Mouse (Mus musculus) cerebellum, adult 2 months (tissue): ENCODE measurements around the gene C1ql4. TPM values are rescaled to one million over a fixed set of nuclear protein-coding genes. Genes with fewer than 3 reads are reported as not detected.
A peak's percentile ranks its signal among the peaks of the same experiment; 100 is the strongest.
"Not testable (repeated sequence)": the region's sequence is repeated elsewhere in the genome, so short reads cannot be mapped to it uniquely, and the experiment has no call there.

ENCODE experiments used
- DNase-seq, 2 experiments: peaks; one replicate each; pipeline ENCODE4 v3.0.0; 2021
- H3K27ac ChIP-seq: fragments of 200-500 bp; 2 replicates; pipeline ENCODE4 v1.5.1; 2012; ENCODE audit warnings: low read length, control low read depth, inconsistent platforms; ENCODE audit not compliant: insufficient read depth
- H3K27me3 ChIP-seq: fragments of 200-500 bp; 2 replicates; pipeline ENCODE4 v1.6.1; 2012; ENCODE audit warnings: inconsistent platforms, mild to moderate bottlenecking, low read length, moderate library complexity; ENCODE audit not compliant: control insufficient read depth, insufficient read depth
- H3K4me1 ChIP-seq: fragments of 200-500 bp; 2 replicates; pipeline ENCODE4 v1.6.1; 2011; ENCODE audit warnings: low read length; ENCODE audit not compliant: control insufficient read depth, insufficient read depth
- H3K4me3 ChIP-seq: fragments of 200-500 bp; replicated peaks from 2 replicates; pipeline ENCODE3; 2011; ENCODE audit warnings: mild to moderate bottlenecking, low read depth, low read length, control low read depth; ENCODE audit not compliant: insufficient read depth
- CTCF ChIP-seq: fragments of 200-500 bp; IDR thresholded peaks from 2 replicates; pipeline ENCODE4 v1.5.1; 2011; ENCODE audit warnings: low read depth, mild to moderate bottlenecking, control low read depth, low read length, moderate library complexity, borderline replicate concordance; ENCODE audit not compliant: insufficient read depth
- POLR2A ChIP-seq: fragments of 200-500 bp; IDR thresholded peaks from 2 replicates; pipeline ENCODE4 v1.6.1; 2011; ENCODE audit warnings: low read length, control low read depth, borderline replicate concordance; ENCODE audit not compliant: insufficient read depth
- WGBS: fragments of 180-500 bp; shearing (Covaris S2); methylation state at CpG from one replicate; pipeline ENCODE4 v1.1.7; 2018; 5-methylcytosine and 5-hydroxymethylcytosine counted together
- polyA plus RNA-seq: library from polyadenylated mRNA; depleted of rRNA; stranded (reverse); fragments of >200 nt; gene quantifications from 2 replicates; pipeline ENCODE4 v1.2.3, GENCODE M21; 2012

The C1ql4 gene
- polyA plus RNA-seq, 1 experiment, result 1.6 TPM

DNA sequence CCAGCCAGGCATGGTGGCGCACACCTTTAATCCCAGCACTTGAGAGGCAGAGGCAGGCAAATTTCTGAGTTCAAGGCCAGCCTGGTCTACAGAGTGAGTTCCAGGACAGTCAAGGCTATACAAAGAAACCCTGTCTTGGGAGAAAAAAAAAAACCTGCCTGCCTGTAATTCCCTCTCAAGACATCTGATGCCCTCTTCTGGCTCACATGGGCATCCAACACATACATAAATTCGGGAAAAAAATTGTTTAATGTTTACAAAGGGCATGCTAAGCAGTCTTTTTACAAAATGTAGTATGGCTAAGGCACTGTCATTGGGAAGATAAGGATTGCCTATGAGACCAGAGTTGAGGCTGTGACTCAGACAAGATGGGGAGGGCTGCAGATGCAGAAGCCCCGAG, 7.8 kb downstream of the C1ql4 start:
- WGBS, result 80% methylated on average over 3 of the region's 3 CpGs
- Histone ChIP-seq H3K27me3 (no peaks in the 10 kb centered on the region), H3K4me1 (no peaks in the 10 kb centered on the region), H3K4me3 (no peak overlapping the region), H3K27ac (no peak overlapping the region)
- no peak for TF ChIP-seq POLR2A
- TF ChIP-seq CTCF, result no peak
- DNase-seq, result no peak

DNA sequence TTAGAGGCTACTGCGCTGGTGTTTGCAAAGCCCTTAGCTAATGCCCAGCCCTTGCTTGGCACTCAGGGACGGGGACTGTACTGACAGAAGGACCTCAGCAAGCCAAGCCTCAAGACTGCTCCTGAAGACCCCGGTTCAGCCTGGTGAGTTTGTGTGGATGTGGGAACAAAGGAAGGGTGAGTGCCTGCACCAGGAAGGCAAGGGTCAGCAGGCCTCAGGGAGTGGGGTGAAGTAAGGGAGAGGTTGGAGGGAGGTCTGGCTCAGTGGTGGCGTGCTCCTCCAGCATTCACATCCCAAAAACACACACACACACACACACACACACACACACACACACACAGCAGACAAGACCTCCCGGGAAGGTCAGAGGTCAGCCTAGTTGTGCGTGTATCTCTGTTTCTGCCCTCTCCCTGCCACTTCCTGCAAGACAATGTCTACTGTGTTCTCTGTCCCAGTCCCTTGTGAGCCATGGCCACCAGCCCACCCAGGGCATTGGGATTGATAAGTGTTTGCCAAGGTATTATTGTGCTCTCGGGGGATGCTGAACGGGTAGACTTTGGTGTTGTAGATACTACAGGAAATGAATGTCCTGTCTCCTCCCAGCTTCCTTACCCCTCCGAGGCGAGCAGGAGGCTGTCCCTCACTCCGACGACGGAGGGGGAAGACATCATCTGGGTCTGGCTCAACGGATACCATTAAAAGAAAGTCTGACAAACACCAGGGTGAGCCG, 9.3 kb downstream of the C1ql4 start:
- no peak overlapping the region for H3K4me3 ChIP-seq
- DNase-seq, result no peak
- peaks cover 3% of the 10 kb centered on the region; the same call in 1 of the 2 replicates for H3K4me1 ChIP-seq
- TF ChIP-seq CTCF, result no peak
- no peak for TF ChIP-seq POLR2A
- H3K27ac ChIP-seq, result no peak overlapping the region
- H3K27me3 ChIP-seq, result no peaks in the 10 kb centered on the region
- 80% methylated on average over 15 of the region's 15 CpGs for WGBS

DNA sequence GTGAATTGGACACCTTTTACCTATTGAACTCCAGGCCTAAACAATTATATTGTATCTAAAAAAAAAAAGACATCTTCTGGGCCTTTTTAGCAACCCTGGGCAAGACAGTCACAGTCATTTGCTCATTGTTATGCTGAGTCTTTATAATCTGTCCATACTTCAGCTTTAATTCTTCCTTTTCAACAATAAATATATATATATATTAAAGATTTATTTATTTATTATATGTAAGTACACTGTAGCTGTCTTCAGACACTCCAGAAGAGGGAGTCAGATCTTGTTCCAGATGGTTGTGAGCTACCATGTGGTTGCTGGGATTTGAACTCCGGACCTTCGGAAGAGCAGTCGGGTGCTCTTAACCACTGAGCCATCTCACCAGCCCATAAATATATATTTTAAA, 11.6 kb downstream of the C1ql4 start:
- not testable (repeated sequence) for H3K4me1 ChIP-seq, H3K27me3 ChIP-seq, H3K4me3 ChIP-seq, H3K27ac ChIP-seq, DNase-seq
- 96% methylated on average over 3 of the region's 3 CpGs for WGBS

DNA sequence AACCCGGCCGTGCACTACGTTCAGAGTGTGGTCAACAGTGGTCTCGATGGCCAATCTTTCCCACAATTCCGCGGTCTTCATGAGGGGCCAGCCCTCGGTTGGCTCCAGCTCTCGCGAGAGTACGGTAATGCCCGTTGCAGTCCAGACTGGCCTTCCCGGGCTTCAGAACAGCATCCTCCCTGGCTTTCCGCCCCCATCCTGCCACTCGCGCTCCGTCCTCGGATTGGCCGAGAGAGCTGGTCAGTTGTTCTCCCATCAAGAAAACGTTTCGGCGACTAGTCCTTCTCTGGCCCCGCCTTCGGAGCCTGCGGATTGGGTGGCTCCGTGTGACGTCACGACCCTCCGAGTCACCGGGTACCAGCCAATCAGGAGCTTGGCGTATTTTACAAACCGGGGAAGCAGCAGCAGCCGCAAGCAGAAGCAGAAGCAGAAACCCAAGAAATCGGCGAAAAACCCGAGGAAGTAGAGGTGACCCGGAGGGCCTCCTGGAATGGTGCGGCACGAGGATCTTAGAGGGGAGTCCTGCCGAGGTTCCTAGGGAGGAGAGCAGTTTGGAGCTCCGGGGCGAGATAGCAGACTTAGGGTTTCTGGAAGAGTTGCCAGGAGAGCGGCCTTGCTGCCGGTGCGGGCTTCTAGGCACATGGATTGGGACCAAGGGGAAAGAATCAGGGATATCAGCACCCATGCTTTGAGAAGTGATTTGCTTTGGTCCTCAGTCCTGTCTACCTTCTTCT, 12.8 kb downstream of the C1ql4 start:
- H3K27me3 ChIP-seq, result no peaks in the 10 kb centered on the region
- WGBS, result under 1% methylated on average over 44 of the region's 44 CpGs
- peaks cover 3% of the 10 kb centered on the region; the same call in 1 of the 2 replicates for H3K4me1 ChIP-seq
- TF ChIP-seq CTCF (no peak), POLR2A (peak; percentile 57; the same call in 1 of the 2 replicates)
- peak; percentile 99 for DNase-seq
- H3K4me3 ChIP-seq, result peak overlapping the region; percentile 80
- H3K27ac ChIP-seq, result peak overlapping the region; percentile 87

DNA sequence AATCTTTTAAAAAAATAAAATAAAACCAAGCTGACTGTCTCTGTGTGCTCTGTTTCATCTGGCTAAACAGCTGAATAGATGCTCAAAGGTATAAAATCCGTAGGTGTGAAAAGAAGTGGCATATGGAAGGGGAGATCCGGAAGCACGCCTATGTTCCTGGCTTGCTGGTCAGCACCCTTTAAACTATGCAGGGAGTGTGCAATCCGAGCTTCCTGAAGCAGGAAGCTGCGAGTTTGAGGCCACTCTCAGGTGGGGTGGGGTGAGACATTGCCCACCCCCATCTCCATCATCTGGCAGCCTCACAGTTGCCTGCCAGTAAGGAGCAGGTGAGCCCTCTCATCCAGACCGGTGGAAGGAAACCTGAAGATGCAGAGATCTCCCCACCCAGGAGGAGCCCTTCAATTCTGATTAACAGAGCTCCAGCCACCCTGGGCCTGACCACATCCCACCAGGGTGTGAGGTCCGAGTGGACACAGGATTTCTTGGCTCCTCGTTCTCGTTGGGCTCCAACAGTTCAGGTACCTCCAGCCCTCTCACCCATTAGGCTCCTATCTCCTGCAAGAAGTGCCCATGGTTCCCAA, 13.5 kb downstream of the C1ql4 start, which contains the start of gene Troap:
Gene Troap (plus strand): TSS at position 557 of the 581 bp plus-strand sequence.
- TF ChIP-seq CTCF, result no peak
- TF ChIP-seq POLR2A, result no peak
- 25% methylated on average over 9 of the region's 9 CpGs for WGBS
- no peaks in the 10 kb centered on the region for H3K27me3 ChIP-seq
- H3K4me1 ChIP-seq, result peaks cover 3% of the 10 kb centered on the region; the same call in 1 of the 2 replicates
- H3K4me3 ChIP-seq, result peak within 1 kb of the TSS; percentile 80
- peak within 1 kb of the TSS; percentile 87 for H3K27ac ChIP-seq
- no peak for DNase-seq

DNA sequence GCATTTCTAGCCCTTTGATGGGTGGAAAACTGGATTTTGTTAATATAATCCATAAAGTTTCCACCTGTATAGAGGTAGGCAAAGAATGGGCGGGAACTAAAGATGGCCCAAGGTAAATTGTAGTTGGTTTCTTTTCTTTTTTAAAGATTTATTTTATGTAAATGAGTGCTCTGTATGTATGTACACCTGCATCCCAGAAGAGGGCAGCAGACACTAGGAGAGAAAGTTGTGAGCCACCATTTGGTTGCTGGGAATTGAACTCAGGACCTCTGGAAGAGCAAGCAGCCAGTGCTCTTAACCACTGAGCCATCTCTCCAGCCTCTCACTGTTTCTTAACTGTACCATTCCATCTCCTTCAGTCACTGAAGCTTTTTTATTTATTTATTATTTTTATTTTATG, 15.6 kb downstream of the C1ql4 start:
- Histone ChIP-seq H3K27ac (no peak overlapping the region), H3K4me3 (no peak overlapping the region), H3K27me3 (no peaks in the 10 kb centered on the region), H3K4me1 (peaks cover 3% of the 10 kb centered on the region; the same call in 1 of the 2 replicates)
- TF ChIP-seq POLR2A, result no peak
- no peak for TF ChIP-seq CTCF
- 88% methylated on average over 1 of the region's 1 CpGs for whole genome bisulfite sequencing
- no peak for DNase-seq

DNA sequence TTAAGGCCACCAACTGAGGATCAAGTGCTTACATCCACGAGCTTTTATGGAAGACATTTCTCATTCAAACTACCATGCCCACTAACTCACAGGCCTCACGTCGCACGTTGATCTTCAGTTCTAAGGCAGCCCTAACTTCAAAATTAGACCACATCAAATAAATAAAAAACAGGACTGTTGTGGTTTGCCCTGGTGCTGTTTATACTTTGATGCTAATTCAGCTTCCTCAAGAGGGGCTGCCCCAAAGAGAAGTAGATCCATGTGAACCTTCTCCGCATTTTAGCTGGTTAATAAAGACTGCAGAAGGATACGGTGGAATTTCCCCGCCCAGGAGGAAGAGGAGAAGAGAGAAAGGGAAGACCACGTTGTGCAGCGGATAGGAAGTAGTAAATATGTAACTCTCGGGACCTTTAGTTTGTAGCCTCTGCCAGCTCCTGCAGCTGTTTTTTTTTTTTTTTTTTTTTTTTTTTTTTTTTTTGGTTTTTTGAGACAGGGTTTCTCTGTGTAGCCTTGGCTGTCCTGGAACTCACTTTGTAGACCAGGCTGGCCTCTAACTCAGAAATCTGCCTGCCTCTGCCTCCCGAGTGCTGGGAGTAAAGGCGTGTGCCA, 22.0 kb downstream of the C1ql4 start:
- no peaks in the 10 kb centered on the region for H3K27me3 ChIP-seq
- H3K4me3 ChIP-seq, result no peak overlapping the region
- 73% methylated on average over 12 of the region's 12 CpGs for WGBS
- DNase-seq, result no peak
- no peak overlapping the region for H3K27ac ChIP-seq
- no peak for TF ChIP-seq CTCF
- TF ChIP-seq POLR2A, result no peak
- H3K4me1 ChIP-seq, result no peaks in the 10 kb centered on the region
